Mouse (Mus musculus) forebrain, embryonic 10.5 days (tissue): Measurements from ENCODE around the gene Itga10. TPM values are rescaled to one million over a fixed set of nuclear protein-coding genes. Genes with fewer than 3 reads are reported as not detected.
A peak's percentile ranks its signal among the peaks of the same experiment; 100 is the strongest.
"Not testable (repeated sequence)": the region's sequence is repeated elsewhere in the genome, so short reads cannot be mapped to it uniquely, and the experiment has no call there.

Source experiments
- DNase-seq: peaks from one replicate; pipeline ENCODE4 v3.0.0-alpha.2; 2017; ENCODE audit warnings: low spot score; ENCODE audit errors: extremely low spot score
- H3K27ac ChIP-seq: fragments of 300-500 bp; sonication (generic); 2 replicates; pipeline ENCODE4 v1.5.1; 2016; ENCODE audit warnings: mild to moderate bottlenecking
- H3K27me3 ChIP-seq: fragments of 300-500 bp; sonication (generic); 2 replicates; pipeline ENCODE4 v1.6.1; 2016; ENCODE audit warnings: mild to moderate bottlenecking; ENCODE audit not compliant: poor library complexity, severe bottlenecking
- H3K36me3 ChIP-seq: fragments of 300-500 bp; sonication (generic); replicated peaks from 2 replicates; pipeline ENCODE4 v1.6.1; 2016; ENCODE audit warnings: mild to moderate bottlenecking, moderate library complexity
- H3K4me1 ChIP-seq: fragments of 300-500 bp; sonication (generic); 2 replicates; pipeline ENCODE4 v1.6.1; 2016
- H3K4me3 ChIP-seq: fragments of 300-500 bp; sonication (generic); 2 replicates; pipeline ENCODE4 v1.5.1; 2016; ENCODE audit warnings: mild to moderate bottlenecking, moderate library complexity
- H3K9me3 ChIP-seq: fragments of 300-500 bp; sonication (generic); 2 replicates; pipeline ENCODE4 v1.6.1; 2016; ENCODE audit warnings: mild to moderate bottlenecking, moderate library complexity
- WGBS: fragments of 180-500 bp; shearing (Covaris S2); methylation state at CpG from one replicate; pipeline ENCODE4 v1.1.7; 2016; 5-methylcytosine and 5-hydroxymethylcytosine counted together
- polyA plus RNA-seq: library from polyadenylated mRNA; unstranded; fragments of >200 nt; fragmentation: Nextera tagmentation; extraction: Ambion mirVana; gene quantifications from 2 replicates; pipeline ENCODE4 v1.2.1, GENCODE M21; 2016

The Itga10 gene
- polyA plus RNA-seq, 1 experiment from 2014 or later, result 0.51 TPM

- H3K36me3 ChIP-seq, result peaks cover 57% of the 10 kb centered on the region
- 74% methylated on average over 1 of the region's 1 CpGs for WGBS
- H3K4me3 ChIP-seq, result no peak overlapping the region
- no peaks in the 10 kb centered on the region for H3K27me3 ChIP-seq
- peak; percentile 55 for DNase-seq
- no peaks in the 10 kb centered on the region for H3K9me3 ChIP-seq
- H3K4me1 ChIP-seq, result peaks cover 27% of the 10 kb centered on the region
- H3K27ac ChIP-seq, result no peak overlapping the region
Measured at GRCm38 (mm10) chr3:96639219-96639618, 6.2 kb upstream of the Itga10 start.

DNA sequence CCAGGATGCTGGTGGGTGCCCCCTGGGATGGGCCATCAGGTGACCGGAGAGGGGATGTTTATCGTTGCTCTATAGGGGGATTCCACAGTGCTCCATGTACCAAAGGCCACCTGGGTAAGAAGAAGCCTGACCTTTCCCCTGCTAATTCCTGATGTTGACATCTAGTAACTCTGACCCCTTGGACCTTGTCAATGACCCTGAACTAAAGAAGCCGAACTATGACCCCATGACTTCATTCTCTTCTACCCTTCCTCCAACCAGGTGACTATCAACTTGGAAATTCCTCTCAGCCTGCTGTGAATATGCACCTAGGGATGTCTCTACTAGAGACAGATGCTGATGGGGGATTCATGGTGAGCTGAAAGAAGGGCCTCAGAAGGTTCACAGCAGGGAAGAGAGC, 2.0 kb downstream of the Itga10 start:
- no peak overlapping the region for H3K27ac ChIP-seq
- WGBS, result 82% methylated on average over 3 of the region's 3 CpGs

DNA sequence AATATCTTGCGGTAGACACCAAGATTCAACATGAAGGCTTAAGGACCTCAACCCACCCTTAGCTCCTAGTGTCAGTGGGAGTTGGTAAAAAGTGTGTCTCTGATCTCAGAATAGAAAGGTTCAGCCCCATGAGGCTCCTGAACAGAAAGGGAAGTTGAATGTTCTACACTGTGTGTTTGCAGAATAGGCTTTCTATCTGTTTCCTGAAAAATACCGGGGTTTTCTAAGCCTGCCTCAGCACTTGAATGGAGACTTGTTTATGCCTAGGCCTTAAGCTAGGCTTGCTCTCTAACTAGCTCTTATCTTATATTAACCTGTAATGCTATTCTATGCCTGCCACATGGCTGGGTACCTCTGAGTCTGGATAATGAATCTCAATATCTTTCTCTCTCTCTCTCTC, 15.5 kb downstream of the Itga10 start:
- H3K36me3 ChIP-seq, result peaks cover 6% of the 10 kb centered on the region; the same call in 1 of the 2 replicates
- H3K4me3 ChIP-seq, result no peak overlapping the region
- peaks cover 16% of the 10 kb centered on the region for H3K4me1 ChIP-seq
- WGBS, result 89% methylated on average over 2 of the region's 2 CpGs
- no peaks in the 10 kb centered on the region for H3K9me3 ChIP-seq
- H3K27me3 ChIP-seq, result peaks cover 6% of the 10 kb centered on the region; the same call in 1 of the 2 replicates
- DNase-seq, result no peak
- no peak overlapping the region for H3K27ac ChIP-seq

More for the DNA sequence above, 2.0 kb downstream of the Itga10 start:
- DNase-seq, result no peak
- H3K9me3 ChIP-seq, result no peaks in the 10 kb centered on the region
- H3K4me1 ChIP-seq, result no peaks in the 10 kb centered on the region
- H3K36me3 ChIP-seq, result peaks cover 34% of the 10 kb centered on the region
- no peak overlapping the region for H3K4me3 ChIP-seq
- H3K27me3 ChIP-seq, result no peaks in the 10 kb centered on the region

- Histone ChIP-seq H3K4me3 (peak overlapping the region; percentile 41), H3K4me1 (peaks cover 16% of the 10 kb centered on the region), H3K27me3 (peaks cover 6% of the 10 kb centered on the region; the same call in 1 of the 2 replicates), H3K36me3 (no peaks in the 10 kb centered on the region), H3K9me3 (no peaks in the 10 kb centered on the region), H3K27ac (peak overlapping the region; percentile 74)
- no peak for DNase-seq
- WGBS, result 49% methylated on average over 8 of the region's 8 CpGs
Measured at GRCm38 (mm10) chr3:96662731-96663316, 17.4 kb downstream of the Itga10 start.

GRCm38 (mm10) chr3:96663432-96664239, 18.3 kb downstream of the Itga10 start:
- 5% methylated on average over 17 of the region's 18 CpGs for WGBS
- H3K4me1 ChIP-seq, result peaks cover 16% of the 10 kb centered on the region
- peak; percentile 81 for DNase-seq
- H3K27me3 ChIP-seq, result peaks cover 6% of the 10 kb centered on the region; the same call in 1 of the 2 replicates
- peak overlapping the region; percentile 41 for H3K4me3 ChIP-seq
- H3K27ac ChIP-seq, result peak overlapping the region; percentile 74
- H3K9me3 ChIP-seq, result no peaks in the 10 kb centered on the region
- H3K36me3 ChIP-seq, result no peaks in the 10 kb centered on the region

DNA sequence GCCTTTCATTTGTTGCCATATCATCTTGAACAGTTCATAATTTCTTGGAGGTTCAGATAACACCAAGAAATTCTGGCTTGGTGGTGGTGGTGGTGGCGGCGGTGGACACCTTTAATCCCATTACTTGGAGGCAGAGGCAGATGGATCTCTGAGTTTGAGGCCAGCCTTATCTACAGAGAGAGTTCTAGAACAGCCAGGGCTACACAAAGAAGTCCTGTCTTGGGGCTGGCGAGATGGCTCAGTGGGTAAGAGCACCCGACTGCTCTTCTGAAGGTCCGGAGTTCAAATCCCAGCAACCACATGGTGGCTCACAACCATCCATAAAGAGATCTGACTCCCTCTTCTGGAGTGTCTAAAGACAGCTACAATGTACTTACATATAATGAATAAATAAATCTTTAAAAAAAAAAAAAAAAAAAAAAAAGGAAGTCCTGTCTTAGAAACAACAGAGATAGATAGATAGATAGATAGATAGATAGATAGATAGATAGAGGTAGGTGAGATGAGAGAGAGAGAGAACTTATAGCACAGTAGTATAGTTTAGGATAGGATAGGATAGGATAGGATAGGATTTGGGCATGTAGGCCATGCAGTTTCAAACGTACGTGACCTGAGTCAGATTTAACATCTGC, 20.5 kb downstream of the Itga10 start:
- not testable (repeated sequence) for DNase-seq, H3K36me3 ChIP-seq, H3K4me3 ChIP-seq, H3K9me3 ChIP-seq, H3K27ac ChIP-seq
- Histone ChIP-seq H3K4me1 (peaks cover 30% of the 10 kb centered on the region), H3K27me3 (peaks cover 14% of the 10 kb centered on the region)
- 91% methylated on average over 7 of the region's 7 CpGs for WGBS

GRCm38 (mm10) chr3:96666916-96667315, 21.5 kb downstream of the Itga10 start:
- Histone ChIP-seq H3K27me3 (peaks cover 25% of the 10 kb centered on the region), H3K9me3 (no peaks in the 10 kb centered on the region), H3K4me1 (peaks cover 30% of the 10 kb centered on the region), H3K36me3 (no peaks in the 10 kb centered on the region), H3K4me3 (no peak overlapping the region), H3K27ac (no peak overlapping the region)
- 97% methylated on average over 5 of the region's 5 CpGs for WGBS
- DNase-seq, result no peak

GRCm38 (mm10) chr3:96667316-96667715, 21.9 kb downstream of the Itga10 start:
- peaks cover 30% of the 10 kb centered on the region for H3K4me1 ChIP-seq
- peaks cover 28% of the 10 kb centered on the region for H3K27me3 ChIP-seq
- no peak overlapping the region for H3K27ac ChIP-seq
- H3K4me3 ChIP-seq, result no peak overlapping the region
- no peaks in the 10 kb centered on the region for H3K9me3 ChIP-seq
- no peaks in the 10 kb centered on the region for H3K36me3 ChIP-seq
- 46% methylated on average over 1 of the region's 1 CpGs for WGBS
- no peak for DNase-seq

GRCm38 (mm10) chr3:96668424-96669067, 23.2 kb downstream of the Itga10 start:
- Histone ChIP-seq H3K4me1 (peaks cover 21% of the 10 kb centered on the region), H3K27me3 (peaks cover 28% of the 10 kb centered on the region), H3K4me3 (no peak overlapping the region), H3K9me3 (no peaks in the 10 kb centered on the region), H3K27ac (no peak overlapping the region), H3K36me3 (no peaks in the 10 kb centered on the region)
- no peak for DNase-seq
- WGBS, result 92% methylated on average over 5 of the region's 5 CpGs

- H3K9me3 ChIP-seq, result no peaks in the 10 kb centered on the region
- peak; percentile 82 for DNase-seq
- peak within 1 kb of the TSS; percentile 53 for H3K4me3 ChIP-seq
- WGBS, result 5% methylated on average over 35 of the region's 35 CpGs
- H3K36me3 ChIP-seq, result no peaks in the 10 kb centered on the region
- H3K27ac ChIP-seq, result 0 out of 2 replicates have a peak within 1 kb of the TSS, but pooled peaks have one; percentile 35
- peaks cover 18% of the 10 kb centered on the region for H3K4me1 ChIP-seq
- peaks cover 21% of the 10 kb centered on the region for H3K27me3 ChIP-seq
Measured at GRCm38 (mm10) chr3:96669727-96670468, 24.5 kb downstream of the Itga10 start, which contains the start of gene Ankrd35. Ankrd35 (plus strand) TSS chr3:96670131.

DNA sequence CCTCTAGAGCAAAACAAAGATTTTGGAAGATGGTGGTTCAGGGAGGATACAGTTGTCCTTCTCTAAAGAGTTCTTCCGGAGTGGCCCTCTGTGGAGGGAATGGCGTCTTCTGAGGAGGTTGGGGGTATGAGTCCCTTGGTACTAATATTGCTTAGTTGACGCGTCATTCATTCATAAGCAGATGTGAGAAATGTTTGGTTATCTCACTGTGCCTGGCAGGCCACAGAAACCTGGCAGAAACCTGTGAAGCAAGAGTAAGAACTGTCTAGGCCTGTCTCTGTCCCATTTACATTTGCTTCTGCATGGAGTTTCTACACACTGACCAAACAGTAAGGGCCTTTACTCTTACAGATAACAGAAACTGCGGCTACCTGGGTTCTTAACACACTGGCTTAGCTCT, 26.1 kb downstream of the Itga10 start:
- no peak for DNase-seq
- H3K27ac ChIP-seq, result no peak overlapping the region
- 92% methylated on average over 5 of the region's 5 CpGs for WGBS

GRCm38 (mm10) chr3:96673514-96673913, 28.1 kb downstream of the Itga10 start:
- peaks cover 26% of the 10 kb centered on the region for H3K4me1 ChIP-seq
- no peaks in the 10 kb centered on the region for H3K9me3 ChIP-seq
- H3K27ac ChIP-seq, result no peak overlapping the region
- peaks cover 28% of the 10 kb centered on the region for H3K27me3 ChIP-seq
- WGBS, result 77% methylated on average over 4 of the region's 4 CpGs
- no peak overlapping the region for H3K4me3 ChIP-seq
- no peaks in the 10 kb centered on the region for H3K36me3 ChIP-seq
- DNase-seq, result no peak

More for the DNA sequence above, 26.1 kb downstream of the Itga10 start:
- Histone ChIP-seq H3K4me3 (no peak overlapping the region), H3K36me3 (no peaks in the 10 kb centered on the region), H3K27me3 (peaks cover 21% of the 10 kb centered on the region), H3K4me1 (peaks cover 26% of the 10 kb centered on the region), H3K9me3 (no peaks in the 10 kb centered on the region)
